Mouse (Mus musculus) cerebellum, postnatal 4 days (tissue): Measurements from ENCODE around the gene Mrnip.
A peak's percentile ranks its signal among the peaks of the same experiment; 100 is the strongest.

Experiments used
- DNase-seq, 2 experiments: peaks; one replicate each; pipeline ENCODE4 v3.0.0; 2022; ENCODE audit warnings: low spot score in 2 of 2, mixed read lengths in 1 of 2

Mrnip gene

GRCm38 (mm10) chr11:50203302-50203827 is 29.1 kb downstream of the Mrnip start:
- no peak for DNase-seq

DNA sequence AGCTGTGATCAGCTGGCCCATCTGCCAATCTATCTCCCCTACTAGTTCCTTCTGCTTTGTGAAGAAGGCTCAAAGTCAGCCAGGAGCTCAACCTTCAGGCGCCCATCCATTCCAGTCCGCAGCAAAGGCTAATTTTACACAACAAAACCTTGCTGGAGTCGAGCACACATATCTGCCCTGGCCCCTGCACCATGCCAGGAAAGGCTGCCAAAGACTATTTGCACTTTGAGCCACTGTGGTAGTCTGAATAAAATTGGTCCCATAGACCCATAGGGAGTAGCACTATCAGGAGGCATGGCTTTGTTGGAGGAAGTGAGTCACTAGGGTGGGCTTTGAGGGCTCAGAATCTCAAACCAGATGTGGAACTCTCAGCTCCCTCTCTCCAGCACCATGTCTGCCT is 31.2 kb downstream of the Mrnip start:
- DNase-seq: no peak

DNA sequence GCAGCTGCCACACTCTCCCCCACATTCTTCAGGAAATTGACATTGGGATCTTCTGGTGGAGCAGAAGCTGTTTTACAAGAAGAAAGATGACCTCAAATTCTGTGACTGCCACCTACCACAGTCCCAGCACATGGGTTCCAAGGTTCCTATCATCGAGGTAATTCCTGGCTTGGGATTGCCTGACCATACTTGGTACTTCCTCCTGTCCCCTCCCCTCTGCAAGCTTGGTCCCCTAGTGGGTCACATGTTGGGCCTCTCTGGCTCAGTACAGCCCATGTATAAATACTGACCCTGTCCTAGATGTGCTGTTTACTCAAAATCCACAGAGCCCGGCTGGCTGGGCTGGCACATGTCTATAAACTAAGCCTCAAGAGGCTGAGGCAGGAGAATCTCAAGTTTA is 31.8 kb downstream of the Mrnip start:
- no peak for DNase-seq

DNA sequence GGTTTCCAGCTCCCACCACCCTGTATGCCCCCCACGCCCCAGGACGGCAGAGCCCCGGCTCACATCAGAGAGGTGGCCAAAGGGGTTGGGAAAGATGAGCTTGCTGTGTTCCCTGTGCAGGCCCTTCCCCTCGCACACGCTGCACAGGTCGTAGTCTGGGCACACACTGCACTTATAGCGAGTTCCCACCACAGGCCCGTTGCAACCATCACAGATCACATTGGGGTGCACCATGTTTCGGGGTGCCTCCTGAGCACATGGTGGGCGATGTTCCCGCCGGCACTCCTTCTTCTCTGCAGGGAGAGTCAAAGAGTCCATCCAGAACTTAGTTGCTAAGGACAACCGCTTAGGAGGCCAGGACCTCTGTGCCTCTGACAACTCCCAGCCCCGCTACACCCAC is 33.1 kb downstream of the Mrnip start:
- DNase-seq: no peak

- DNase-seq: no peak
Observed at GRCm38 (mm10) chr11:50208039-50208438, 33.8 kb downstream of the Mrnip start.

- peak; percentile 79 to 90 for DNase-seq
Observed at GRCm38 (mm10) chr11:50210101-50210504, 35.9 kb downstream of the Mrnip start.

GRCm38 (mm10) chr11:50210505-50211151 is 36.4 kb downstream of the Mrnip start, which contains the start of the genes Sqstm1 and Mgat4b:
Gene Sqstm1, minus strand, starts transcription at chr11:50210827.
Gene Mgat4b, plus strand, starts transcription at chr11:50210890.
- DNase-seq: peak; percentile 68 to 78

- no peak for DNase-seq
Observed at GRCm38 (mm10) chr11:50211322-50212059, 37.2 kb downstream of the Mrnip start.

- no peak for DNase-seq
Observed at GRCm38 (mm10) chr11:50212060-50212739, 38.0 kb downstream of the Mrnip start.

- DNase-seq: no peak
Observed at GRCm38 (mm10) chr11:50212848-50213758, 38.9 kb downstream of the Mrnip start.

GRCm38 (mm10) chr11:50214631-50215030 is 40.4 kb downstream of the Mrnip start:
- DNase-seq: no peak

DNA sequence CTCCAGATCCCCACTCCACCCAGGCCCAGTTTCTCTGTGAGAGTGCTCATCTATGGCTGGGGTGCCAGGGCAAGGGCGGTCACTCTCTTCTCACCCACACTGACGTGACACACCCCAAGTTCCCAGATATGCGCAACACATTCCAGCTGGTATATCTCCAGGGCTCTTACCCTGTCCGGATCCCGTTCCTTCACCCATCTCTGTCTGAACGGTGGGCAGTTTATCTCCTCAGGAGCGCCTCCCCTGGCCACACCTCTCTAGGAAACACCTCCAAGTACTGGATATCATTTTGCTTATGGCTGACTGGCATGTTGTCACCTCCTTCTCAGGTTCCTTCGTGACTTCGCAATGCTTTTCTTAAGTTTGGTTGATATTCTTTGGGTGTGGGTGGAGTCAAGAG is 41.4 kb downstream of the Mrnip start:
- no peak for DNase-seq

- DNase-seq: no peak
Observed at GRCm38 (mm10) chr11:50216724-50217366, 42.6 kb downstream of the Mrnip start.

DNA sequence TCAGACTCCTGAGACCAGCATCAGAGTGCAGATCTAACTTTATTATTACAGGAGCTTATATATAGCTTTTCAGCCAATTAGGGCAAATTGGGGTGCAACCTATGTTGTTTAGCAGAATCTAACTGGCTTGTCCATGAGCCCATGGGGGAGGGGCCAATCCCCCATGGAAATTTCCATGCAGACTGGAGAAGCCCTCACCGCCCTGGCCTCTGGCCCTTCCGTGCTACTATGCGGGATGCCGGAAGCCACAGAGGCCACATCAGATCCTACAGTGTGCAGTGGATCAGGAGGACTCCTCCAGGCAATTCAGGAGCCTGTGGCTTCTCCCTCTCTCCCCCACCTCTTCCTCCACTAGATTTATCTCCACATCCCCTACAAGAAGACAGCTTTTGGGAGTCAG is 43.6 kb downstream of the Mrnip start:
- no peak for DNase-seq

- DNase-seq: no peak
Observed at GRCm38 (mm10) chr11:50219833-50220232, 45.6 kb downstream of the Mrnip start.

- no peak for DNase-seq
Observed at GRCm38 (mm10) chr11:50222559-50223276, 48.5 kb downstream of the Mrnip start.

GRCm38 (mm10) chr11:50223783-50224662 is 49.8 kb downstream of the Mrnip start:
- peak in 1 of 2 experiments; percentile 40 for DNase-seq

DNA sequence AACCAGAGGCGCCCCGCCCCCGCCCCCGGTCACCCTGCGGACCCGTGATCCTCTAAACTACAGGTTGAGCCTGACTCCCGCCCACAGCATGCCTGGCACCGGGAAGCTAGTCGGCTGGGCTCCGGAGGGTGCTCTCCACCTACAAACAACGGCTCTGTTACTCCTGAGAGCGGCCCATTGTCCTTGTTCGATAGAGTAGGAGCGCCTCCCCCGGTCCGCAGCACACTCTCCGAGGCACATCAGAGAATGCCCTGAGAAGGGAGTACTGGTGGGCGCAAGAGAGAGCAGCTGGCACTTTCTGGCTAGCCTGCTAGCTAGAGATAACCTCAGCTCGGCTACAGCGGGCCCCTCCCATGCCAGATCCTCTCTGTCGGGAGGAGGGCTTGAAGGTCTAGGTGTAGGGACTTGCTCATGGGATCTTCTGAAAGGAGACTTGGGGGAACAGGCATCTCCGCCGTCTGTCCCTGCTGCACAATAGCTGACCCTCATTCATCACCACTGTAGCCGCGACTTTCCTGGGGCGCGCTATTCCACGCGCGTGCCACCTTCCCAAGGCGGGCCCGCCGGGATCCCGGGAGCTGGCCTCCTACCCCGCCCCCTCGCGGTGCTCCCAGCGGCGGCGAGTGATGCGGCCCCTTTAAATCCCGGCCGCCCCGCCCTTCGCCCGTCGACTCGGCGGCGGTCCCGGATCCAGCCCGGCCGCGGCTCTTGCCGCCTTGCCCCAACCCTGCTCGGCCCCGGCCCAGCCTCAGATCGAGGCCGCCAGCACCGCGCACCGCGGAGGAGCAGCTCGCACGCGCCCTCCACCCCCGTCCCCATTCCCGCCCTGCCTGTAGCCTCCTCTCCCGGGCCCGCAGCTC is 50.7 kb downstream of the Mrnip start:
- DNase-seq: peak; percentile 64 to 82
